Comparison of ENCODE assay signal across 8 mouse cellular contexts in genomic region chr10:128283604-128284579, GRCm38 (mm10). TPM values are rescaled to one million over a fixed set of nuclear protein-coding genes. Genes with fewer than 3 reads are reported as not detected.
DNase-seq lines count a peak whose midpoint lies in the region; ATAC-seq and TF ChIP-seq lines count a peak whose summit lies in the region.

No protein-coding gene starts in this region.

- 65% methylated on average over 31 of the region's 31 CpGs for WGBS in kidney, embryonic 15.5 days
- 68% methylated on average over 31 of the region's 31 CpGs for WGBS in liver, postnatal 0 days (ENCODE audit: insufficient replicate concordance)

- TF ChIP-seq EP300 in liver, postnatal 0 days (IDR thresholded peaks at IDR 0.05; ENCODE audit: low read depth), result no peak

- H3K36me3 ChIP-seq in kidney, embryonic 15.5 days, result peaks cover 60% of the 10 kb centered on the region
- H3K36me3 ChIP-seq in liver, postnatal 0 days (replicated peaks; ENCODE audit: insufficient read depth, low read length), result peaks cover 81% of the 10 kb centered on the region

- H3K27me3 ChIP-seq in kidney, embryonic 15.5 days, result no peaks in the 10 kb centered on the region
- no peaks in the 10 kb centered on the region for H3K27me3 ChIP-seq in liver, postnatal 0 days (ENCODE audit: insufficient read depth, low read length)

- no peak overlapping the region for H3K9ac ChIP-seq in kidney, embryonic 15.5 days
- H3K9ac ChIP-seq in liver, postnatal 0 days (replicated peaks), result no peak overlapping the region

- H3K4me3 ChIP-seq in kidney, embryonic 15.5 days (replicated peaks), result no peak overlapping the region
- H3K4me3 ChIP-seq in liver, postnatal 0 days (ENCODE audit: low read depth, low read length), result no peak overlapping the region

- H3K4me2 ChIP-seq in kidney, embryonic 15.5 days, result no peak overlapping the region
- no peak overlapping the region for H3K4me2 ChIP-seq in liver, postnatal 0 days (ENCODE audit: low read depth, low read length)

- DNase-seq in T-cell, adult 2 months (ENCODE audit: low spot score), result peak; percentile 53
- DNase-seq in cerebellum, adult 9-11 months, result peak; percentile 99
- DNase-seq in liver, postnatal 0 days, result peak; percentile 80
- peak; percentile 39 for DNase-seq in retina, adult 2 months (ENCODE audit: low read depth, low spot score)

- H3K27ac ChIP-seq in kidney, embryonic 15.5 days, result no peak overlapping the region
- H3K27ac ChIP-seq in liver, postnatal 0 days (ENCODE audit: low read depth), result 0 out of 2 replicates have a peak overlapping the region, but pooled peaks have one; percentile 6

- no peaks in the 10 kb centered on the region for H3K4me1 ChIP-seq in kidney, embryonic 15.5 days
- no peaks in the 10 kb centered on the region for H3K4me1 ChIP-seq in liver, postnatal 0 days (ENCODE audit: insufficient read depth)

- ATAC-seq in CD4-positive, CD25-positive, alpha-beta regulatory T cell, adult 4 months, result peak; percentile 43
- peak; percentile 34; the same call in 1 of the 2 replicates for ATAC-seq in frontal cortex, adult (ENCODE audit: low TSS enrichment)
- ATAC-seq in kidney, embryonic 15.5 days (replicated peaks; ENCODE audit: low FRiP score), result peak; percentile 43; the same call in 1 of the 2 replicates
- peak; percentile 29 for ATAC-seq in liver, postnatal 0 days
- ATAC-seq in inflammation-experienced regulatory T-cells, adult 6 months, result no peak

- no peaks in the 10 kb centered on the region for H3K9me3 ChIP-seq in kidney, embryonic 15.5 days (replicated peaks)
- no peaks in the 10 kb centered on the region for H3K9me3 ChIP-seq in liver, postnatal 0 days (ENCODE audit: low read length)

- peak; percentile 80 for TF ChIP-seq CTCF in liver, postnatal 0 days (IDR thresholded peaks at IDR 0.05; ENCODE audit: low read depth)

RNA-seq across cellular contexts. Expression of gene Stat2, which starts 13.5 kb away (rescaled TPM):
- 10 to 100 TPM; 58.1 to 92.7 TPM for polyA plus RNA-seq in CD4-positive, CD25-positive, alpha-beta regulatory T cell, adult 4 months (2017; shearing (Covaris generic))
- 11.8 and 14.2 TPM in 2 replicates for polyA plus RNA-seq in kidney, embryonic 15.5 days (2015; fragmentation: Nextera tagmentation; extraction: Ambion mirVana)
- polyA plus RNA-seq in liver, postnatal 0 days (2015; fragmentation: Nextera tagmentation; extraction: Ambion mirVana), result 11.3 and 12.1 TPM in 2 replicates
- 10 to 100 TPM; 46.5 to 69.6 (median 52.5) TPM for polyA plus RNA-seq in inflammation-experienced regulatory T-cells, adult 6 months (2017; shearing (Covaris generic))

RNA-seq across cellular contexts. Expression of gene Il23a, which starts 14.7 kb away (rescaled TPM):
- polyA plus RNA-seq in CD4-positive, CD25-positive, alpha-beta regulatory T cell, adult 4 months (2017; shearing (Covaris generic)), result not detected
- polyA plus RNA-seq in kidney, embryonic 15.5 days (2015; fragmentation: Nextera tagmentation; extraction: Ambion mirVana), result 0.21 and 0.40 TPM in 2 replicates
- polyA plus RNA-seq in liver, postnatal 0 days (2015; fragmentation: Nextera tagmentation; extraction: Ambion mirVana), result not detected in 2 replicates
- polyA plus RNA-seq in inflammation-experienced regulatory T-cells, adult 6 months (2017; shearing (Covaris generic)), result not detected

RNA-seq across cellular contexts. Expression of gene Apof, which starts 15.4 kb away (rescaled TPM):
- polyA plus RNA-seq in CD4-positive, CD25-positive, alpha-beta regulatory T cell, adult 4 months (2017; shearing (Covaris generic)), result not detected
- 0.48 and 2.5 TPM in 2 replicates for polyA plus RNA-seq in kidney, embryonic 15.5 days (2015; fragmentation: Nextera tagmentation; extraction: Ambion mirVana)
- 1,289 and 1,338 TPM in 2 replicates for polyA plus RNA-seq in liver, postnatal 0 days (2015; fragmentation: Nextera tagmentation; extraction: Ambion mirVana)
- polyA plus RNA-seq in inflammation-experienced regulatory T-cells, adult 6 months (2017; shearing (Covaris generic)), result not detected

RNA-seq across cellular contexts. Expression of gene Pan2, which starts 19.2 kb away (rescaled TPM):
- 10 to 100 TPM; 24.4 to 48.3 TPM for polyA plus RNA-seq in CD4-positive, CD25-positive, alpha-beta regulatory T cell, adult 4 months (2017; shearing (Covaris generic))
- 38.4 and 41.7 TPM in 2 replicates for polyA plus RNA-seq in kidney, embryonic 15.5 days (2015; fragmentation: Nextera tagmentation; extraction: Ambion mirVana)
- polyA plus RNA-seq in liver, postnatal 0 days (2015; fragmentation: Nextera tagmentation; extraction: Ambion mirVana), result 9.2 and 10.2 TPM in 2 replicates
- polyA plus RNA-seq in inflammation-experienced regulatory T-cells, adult 6 months (2017; shearing (Covaris generic)), result 10 to 100 TPM; 17.4 to 36.9 (median 27.5) TPM

RNA-seq across cellular contexts. Expression of gene Apon, which starts 30.0 kb away (rescaled TPM):
- not detected for polyA plus RNA-seq in CD4-positive, CD25-positive, alpha-beta regulatory T cell, adult 4 months (2017; shearing (Covaris generic))
- polyA plus RNA-seq in kidney, embryonic 15.5 days (2015; fragmentation: Nextera tagmentation; extraction: Ambion mirVana), result 0.40 and 0.45 TPM in 2 replicates
- polyA plus RNA-seq in liver, postnatal 0 days (2015; fragmentation: Nextera tagmentation; extraction: Ambion mirVana), result 41.8 and 42.4 TPM in 2 replicates
- polyA plus RNA-seq in inflammation-experienced regulatory T-cells, adult 6 months (2017; shearing (Covaris generic)), result under 1 TPM in 1 of 3 experiments, not detected in 2; 0.34 TPM

Comparison
In these comparisons a context has a peak if more than half of its experiments do, and no peak if none do; other contexts are left out.
1. DNase-seq: peak in every context shown above with its lines; median percentile 99 in cerebellum, adult 9-11 months; 80 in liver, postnatal 0 days; 53 in T-cell, adult 2 months; 39 in retina, adult 2 months.
2. RNA of gene Apof, which starts 15.4 kb away (polyA plus RNA-seq): 1,289 to 1,338 TPM in liver, postnatal 0 days; 0.48 to 2.5 TPM in kidney, embryonic 15.5 days, not detected in CD4-positive, CD25-positive, alpha-beta regulatory T cell, adult 4 months and not detected in inflammation-experienced regulatory T-cells, adult 6 months; every median in the first group is over 100 times any median in the second.